Mouse (Mus musculus) heart, postnatal 10 days (tissue): ENCODE data around the gene Zfp507. TPM values are rescaled to one million over a fixed set of nuclear protein-coding genes. Genes with fewer than 3 reads are reported as not detected.
A peak's percentile ranks its signal among the peaks of the same experiment; 100 is the strongest.

ENCODE experiments used
- DNase-seq, 2 experiments: peaks; one replicate each; pipeline ENCODE4 v3.0.0; 2021
- intact Hi-C: fragments of 180-260 bp; cut with DNase I; formaldehyde crosslinking; loops from one replicate; pipeline ENCODE4 v1.15.1; 2025
- total RNA-seq, 2 experiments: library from RNA; stranded (reverse); gene quantifications; 2 replicates each; pipeline ENCODE4 v1.2.3; 2021

The Zfp507 gene
- total RNA-seq, 2 experiments from 2014 or later, result 19.4 to 21.5 TPM

DNA sequence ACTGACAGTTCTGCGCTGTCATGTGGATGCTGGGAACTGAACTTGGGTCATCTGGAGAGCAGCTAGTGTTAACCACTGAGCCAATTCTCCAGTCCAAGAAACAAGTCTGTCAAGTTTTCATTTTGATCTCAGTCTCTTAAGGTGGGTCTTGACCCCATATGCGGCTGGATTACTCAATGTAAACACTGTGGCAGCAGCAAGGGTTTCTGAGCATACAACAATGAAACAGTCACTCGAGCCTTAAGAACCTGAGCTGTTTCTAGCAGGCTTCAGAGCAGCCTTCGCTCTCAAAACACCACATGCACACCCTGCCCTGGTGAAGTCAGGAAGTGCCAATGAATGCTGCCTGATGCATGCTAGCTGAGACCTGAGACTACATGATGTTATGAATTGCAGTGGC lies 17.2 kb downstream of the Zfp507 start:
- intact Hi-C loops, result no loop called here
- DNase-seq, result no peak

DNA sequence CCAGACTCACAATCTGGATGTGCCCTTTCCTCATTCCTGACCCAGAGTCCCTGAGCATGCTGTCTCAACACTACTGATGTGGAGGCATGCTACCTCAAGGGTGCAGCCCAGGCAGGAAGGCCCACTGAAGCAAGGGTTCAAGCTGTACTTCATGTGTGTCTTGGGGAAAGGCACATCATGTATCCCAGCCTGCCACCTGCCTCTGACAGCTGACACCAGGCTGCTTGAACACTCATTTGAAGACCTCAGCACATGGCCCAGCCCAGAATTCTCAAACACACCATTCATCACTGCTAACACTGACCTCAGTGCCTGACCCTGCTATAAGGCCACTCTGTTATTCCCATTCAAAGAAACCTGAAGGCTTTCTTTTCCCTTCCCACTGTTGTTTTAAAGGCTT lies 20.6 kb downstream of the Zfp507 start:
- no peak for DNase-seq
- intact Hi-C loops, result no loop called here

DNA sequence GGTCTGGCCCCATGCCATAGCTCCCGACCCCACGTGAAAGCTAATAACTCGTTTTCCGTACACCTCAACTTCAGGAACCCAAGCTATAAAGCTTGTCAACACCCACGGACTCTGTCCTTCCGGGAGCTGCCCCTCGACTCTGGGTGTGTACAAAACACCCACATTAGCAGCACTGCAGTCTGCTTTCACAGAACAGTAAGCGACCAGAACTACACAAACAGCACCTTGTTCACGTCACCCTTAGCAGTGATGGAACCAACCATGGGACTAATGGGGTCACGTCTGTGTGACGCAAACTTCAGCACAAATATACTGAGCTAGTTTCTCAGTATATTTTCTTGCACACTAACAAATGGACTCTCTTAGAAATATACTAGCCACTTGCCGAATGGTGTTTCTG lies 28.7 kb downstream of the Zfp507 start:
- no peak for DNase-seq
- intact Hi-C loops, result no loop called here

DNA sequence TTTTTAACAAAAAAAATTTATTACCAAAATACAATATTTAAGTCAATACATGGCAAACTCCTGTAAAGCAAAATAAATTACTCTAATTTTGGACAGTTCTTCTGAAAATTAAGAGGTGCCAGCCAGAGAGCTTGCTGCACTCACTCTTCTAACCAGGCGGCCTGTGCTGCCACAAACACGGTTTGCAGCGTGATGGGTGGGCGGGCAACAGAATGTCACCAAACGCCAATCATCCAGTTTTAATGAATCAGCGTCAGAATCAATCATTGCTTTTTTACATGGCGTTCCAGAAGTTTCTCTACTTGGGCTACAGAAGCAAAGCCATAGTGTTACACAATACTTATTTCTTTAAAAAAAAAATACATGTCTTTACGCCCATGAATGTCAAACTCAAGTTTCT lies 30.5 kb downstream of the Zfp507 start:
- intact Hi-C loops, result no loop called here
- DNase-seq, result no peak

DNA sequence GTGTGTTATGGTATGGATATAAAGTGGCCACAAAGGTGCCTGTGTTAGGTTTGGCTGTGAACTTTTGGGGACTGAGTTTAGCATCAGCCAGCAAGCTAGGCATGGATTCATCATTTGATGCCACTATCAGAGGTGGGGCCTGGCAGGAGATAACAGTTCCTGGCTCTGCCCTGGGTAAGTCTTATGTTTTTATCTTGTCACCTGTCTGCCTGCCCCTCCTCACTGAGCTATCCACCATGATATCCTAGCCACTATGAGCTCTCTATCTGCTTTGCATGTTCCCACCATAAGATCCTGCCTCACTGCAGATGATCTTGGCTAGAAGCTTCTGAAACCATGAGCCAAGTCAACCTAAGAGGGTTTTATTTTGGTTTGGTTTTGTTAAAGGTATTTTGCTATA lies 31.7 kb downstream of the Zfp507 start:
- intact Hi-C loops, result no loop called here
- DNase-seq, result no peak

DNA sequence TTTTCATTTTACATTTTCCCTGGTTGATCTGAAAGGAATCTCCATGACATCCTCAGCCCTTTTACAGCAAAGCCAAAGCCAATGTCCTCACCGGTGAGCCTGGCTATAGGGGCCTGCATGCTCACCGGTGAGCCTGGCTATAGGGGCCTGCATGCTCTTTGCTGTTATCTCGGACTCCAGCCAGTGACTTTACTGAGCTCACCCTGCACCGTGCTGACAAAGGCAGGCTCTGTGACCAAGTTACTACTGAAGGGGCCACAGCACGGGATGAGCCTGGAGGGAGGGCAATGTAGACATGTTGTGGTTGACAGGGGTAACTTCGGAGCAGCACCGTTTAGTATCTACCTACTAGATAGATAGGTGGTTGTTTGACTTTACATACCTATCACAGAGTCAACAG lies 32.7 kb downstream of the Zfp507 start:
- DNase-seq, result no peak
- intact Hi-C loops, result no loop called here

DNA sequence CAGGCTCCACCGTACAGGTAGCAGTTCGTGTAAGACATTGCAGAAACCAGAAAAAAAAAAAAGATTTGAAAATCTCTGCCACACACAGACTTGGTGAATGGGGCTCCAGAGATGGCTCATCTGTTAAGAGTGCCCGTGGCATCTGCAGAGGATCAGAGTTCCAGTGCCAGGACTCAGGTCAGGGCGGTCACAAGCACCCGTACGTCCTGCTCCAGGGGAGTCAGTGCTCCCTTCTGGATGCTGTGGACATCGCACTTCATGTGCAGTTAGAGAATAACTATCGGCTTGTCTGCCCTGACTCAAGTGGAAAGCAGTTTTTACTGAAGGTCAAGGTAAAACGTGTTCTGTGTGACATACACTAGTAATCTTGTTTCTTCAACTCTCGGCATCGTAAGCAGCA lies 38.3 kb downstream of the Zfp507 start:
- DNase-seq, result no peak
- intact Hi-C loops, result no loop called here

DNA sequence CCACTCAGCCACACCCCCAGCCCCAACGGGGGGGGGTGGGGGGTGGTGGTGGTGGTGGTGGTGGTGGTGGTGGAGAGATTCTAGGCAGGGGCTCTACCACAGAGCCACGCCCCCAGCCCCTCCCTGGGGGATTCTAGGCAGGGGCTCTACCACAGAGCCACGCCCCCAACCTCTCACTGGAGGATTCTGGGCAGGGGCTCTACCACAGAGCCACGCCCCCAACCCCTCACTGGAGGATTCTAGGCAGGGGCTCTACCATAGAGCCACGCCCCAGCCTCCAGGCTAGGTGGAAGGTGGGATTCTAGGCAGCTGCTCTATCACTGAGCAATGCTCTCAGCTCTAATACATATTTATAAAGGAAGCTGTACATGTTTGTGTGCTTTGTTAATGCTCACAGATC lies 41.0 kb downstream of the Zfp507 start:
- DNase-seq, result no peak
- intact Hi-C loops, result no loop called here

DNA sequence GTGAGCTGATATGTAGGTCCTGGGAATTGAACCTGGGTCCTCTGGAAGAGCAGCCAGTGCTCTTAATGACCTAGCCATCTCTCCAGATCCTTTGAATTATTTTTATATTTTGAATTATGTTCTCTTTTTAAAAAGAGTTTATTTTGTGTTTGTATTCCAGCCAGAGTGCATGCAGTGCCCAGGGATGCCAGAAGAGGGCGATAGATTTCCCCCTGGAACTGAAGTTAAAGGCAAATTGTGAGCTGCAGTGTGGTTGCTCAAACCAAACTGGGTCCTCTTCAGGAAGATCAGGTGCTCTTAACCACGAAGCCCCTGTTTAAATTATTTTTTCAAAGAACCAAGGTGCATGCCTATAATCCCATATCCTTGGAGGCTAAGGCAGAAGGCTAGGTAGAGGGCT lies 43.2 kb downstream of the Zfp507 start:
- intact Hi-C loops, result no loop called here
- DNase-seq, result peak in 1 of 2 experiments; percentile 14

DNA sequence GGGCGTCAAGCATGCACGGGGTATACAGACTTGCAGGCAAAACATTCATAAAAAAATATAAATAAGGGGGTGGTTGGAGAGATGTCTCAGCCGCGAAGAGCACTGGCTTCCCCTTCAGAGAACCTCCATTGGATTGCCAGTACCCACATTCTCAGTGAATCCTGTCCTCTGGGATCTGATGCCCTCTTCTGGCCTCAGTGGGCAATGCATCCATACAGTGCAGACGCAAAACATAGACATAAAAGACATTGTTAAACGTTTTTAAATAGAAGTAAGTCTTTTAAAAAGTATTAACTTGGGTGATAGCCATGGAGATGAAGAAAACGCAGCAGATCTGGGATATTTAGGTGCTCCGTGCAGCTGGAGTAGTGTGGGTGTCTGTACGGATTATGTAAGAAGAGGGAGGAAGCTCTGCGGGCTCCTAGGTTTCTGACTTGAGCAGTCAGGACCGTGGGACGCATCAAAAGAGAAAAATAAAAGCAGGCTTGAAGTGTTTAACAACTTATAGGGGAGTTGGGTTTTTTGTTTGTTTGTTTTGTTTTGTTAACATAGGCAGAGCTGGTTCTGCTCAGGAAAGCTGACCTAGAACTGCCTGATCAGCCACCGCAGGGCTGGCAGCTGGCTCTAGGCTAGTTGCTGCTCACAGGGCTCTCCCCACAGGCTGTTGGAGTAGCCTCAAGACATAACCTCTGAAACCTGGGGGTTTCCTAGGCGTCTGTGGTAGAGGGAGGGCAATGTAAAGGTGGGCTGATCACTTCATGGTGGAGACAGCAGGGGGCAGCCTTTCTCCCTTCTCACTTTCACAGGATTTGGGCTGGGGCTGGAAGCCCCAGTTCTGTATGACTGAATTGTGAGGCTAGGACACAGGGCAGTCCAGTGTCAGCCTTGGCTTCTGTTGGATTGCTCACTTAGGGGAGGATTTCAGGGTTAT lies 46.0 kb downstream of the Zfp507 start:
- intact Hi-C loops, result no loop called here
- DNase-seq, result peak in 1 of 2 experiments; percentile 11

DNA sequence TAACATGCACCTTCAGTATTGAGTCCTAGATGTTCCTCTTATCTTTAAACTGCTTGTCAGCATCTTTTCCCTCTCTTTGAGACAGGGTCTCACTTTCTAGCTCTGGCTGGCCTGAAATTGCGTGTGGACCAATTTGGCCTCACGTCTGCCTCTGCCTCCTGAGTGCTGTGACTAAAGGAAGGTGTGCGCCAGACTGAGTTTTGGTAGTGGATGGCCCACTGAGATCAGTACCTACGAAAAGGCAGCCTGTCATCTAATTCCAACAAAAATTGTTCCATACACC lies 48.0 kb downstream of the Zfp507 start:
- intact Hi-C loops, result no loop called here
- no peak for DNase-seq

DNA sequence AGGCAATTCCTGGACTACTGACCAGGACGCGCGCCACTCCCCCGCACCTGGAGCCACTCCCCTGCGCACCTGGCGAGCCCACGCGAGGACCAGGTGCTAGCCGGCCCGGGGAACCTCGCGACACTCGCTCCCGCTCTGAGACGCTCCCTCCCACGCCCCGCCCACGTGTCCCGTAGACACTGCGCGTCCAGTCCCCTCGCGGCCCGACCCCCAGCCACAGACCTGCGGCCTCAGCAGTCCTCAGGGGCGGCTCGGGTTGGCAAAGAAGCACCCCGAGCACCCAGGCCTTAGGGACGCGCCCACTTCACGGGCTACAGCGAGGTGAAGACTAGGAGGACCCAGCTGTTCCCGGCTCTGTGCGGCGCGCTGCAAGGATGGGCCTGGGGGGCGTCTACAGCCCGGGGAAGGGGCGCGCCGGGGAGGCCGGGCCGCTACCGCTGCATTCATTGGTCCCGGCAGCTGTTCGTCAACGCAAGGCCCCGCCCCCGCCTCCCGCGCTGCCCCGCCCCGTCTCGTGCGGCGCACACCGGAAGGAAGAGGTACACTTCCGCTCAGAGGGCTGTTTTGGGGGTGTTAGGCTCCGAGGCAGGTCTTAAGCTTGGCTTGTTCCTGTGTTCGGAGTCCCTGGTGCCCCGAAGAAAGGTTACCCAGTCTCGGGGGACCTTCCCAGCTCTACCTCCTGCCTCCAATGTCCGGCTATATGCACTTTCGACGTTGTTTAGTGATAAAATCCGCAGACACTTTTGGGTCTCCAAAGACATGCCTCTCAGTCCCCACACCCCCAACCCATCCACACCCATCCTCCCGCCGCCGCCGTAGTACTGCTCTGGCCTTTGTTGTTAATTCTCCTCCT lies 48.5 kb downstream of the Zfp507 start, which contains the start of gene Dpy19l3:
Gene Dpy19l3, minus strand, starts transcription at position 422 of the 853 bp plus-strand sequence.
- peak; percentile 89 to 91 for DNase-seq
- intact Hi-C loops, result no loop called here

DNA sequence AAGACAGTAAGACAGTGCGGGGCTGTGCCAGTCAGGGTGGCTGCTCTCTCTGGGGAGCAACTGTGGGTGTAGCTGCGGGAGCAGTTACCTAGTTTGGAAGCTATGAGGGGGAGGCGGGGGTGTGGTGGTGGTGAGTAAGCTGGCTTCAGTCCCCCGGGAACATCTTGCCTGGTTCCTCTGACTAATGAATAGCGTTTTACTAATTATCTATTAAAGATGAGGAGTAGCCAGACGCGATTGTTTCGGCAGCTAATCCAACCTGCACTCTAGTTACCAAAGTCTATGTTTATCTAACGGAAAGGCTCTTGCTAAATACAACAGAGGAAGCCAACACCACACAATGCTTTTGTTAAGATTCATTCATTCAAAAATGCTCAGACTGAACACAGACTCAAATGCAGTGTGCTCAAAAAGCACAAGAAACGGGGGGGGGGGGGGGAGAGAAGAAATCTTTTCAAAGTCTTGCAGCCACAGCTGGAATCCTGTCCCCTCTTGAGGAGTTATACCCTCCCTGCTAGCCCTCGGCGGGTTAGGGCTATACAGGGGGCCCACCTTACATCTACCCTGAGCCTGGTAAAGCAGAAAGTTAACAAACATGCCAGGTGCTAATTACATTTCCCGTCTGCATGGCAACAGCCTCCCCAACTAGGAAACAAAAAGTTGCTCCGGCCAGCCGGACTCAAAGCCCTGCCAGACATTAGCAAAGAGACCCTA lies 49.3 kb downstream of the Zfp507 start:
- intact Hi-C loops, result no loop called here
- no peak for DNase-seq

DNA sequence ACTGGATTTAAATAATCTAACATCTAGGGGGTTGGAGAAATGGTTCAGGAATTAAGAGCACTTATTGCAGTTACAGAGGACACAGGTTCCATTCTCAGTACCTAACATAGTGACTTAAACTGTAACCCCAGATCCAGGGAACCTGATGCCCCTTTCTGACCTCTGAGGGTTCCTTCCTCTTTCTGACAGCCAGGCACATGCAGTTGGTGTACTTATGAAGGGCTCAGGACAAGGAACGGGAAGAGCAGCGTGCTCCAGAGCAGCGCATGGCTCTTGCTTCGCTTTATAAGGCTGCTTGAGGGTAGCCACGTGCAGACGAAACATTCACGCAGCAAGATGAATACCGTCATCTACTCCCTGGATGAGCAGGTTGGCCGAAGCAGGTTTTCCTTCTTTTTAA lies 51.9 kb downstream of the Zfp507 start:
- no peak for DNase-seq
- intact Hi-C loops, result no loop called here

DNA sequence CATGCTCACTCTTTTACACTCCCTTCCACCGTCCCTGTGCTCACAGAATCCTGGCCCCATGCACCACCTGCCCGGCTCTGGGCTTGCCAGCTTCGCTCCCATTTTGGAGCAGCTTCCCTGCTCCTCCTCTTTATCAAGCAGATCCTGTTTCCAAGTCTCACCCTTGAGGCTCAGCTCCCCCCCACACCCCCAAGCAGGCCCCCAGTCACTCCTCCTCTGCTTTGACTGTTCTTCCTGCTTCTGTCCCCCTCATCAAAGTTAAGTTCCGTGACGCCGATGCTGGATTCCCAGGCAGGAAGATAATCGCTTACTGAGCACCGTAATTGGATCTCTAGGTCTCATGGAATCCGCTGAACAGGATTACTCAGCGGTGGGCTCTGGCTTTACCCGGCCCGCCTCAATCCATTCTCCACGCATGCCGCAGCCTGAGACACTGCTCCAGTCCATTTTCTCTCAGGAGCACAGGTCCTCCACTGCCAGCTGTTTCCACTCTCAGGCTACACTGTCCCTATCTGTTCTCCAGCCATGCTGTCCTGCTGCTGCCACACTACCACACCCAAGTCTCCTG lies 55.3 kb downstream of the Zfp507 start:
- intact Hi-C loops, result loop anchor here (5.0 kb wide), 1 partner anchor 60 kb away; no protein-coding TSS in a partner anchor
- no peak for DNase-seq

DNA sequence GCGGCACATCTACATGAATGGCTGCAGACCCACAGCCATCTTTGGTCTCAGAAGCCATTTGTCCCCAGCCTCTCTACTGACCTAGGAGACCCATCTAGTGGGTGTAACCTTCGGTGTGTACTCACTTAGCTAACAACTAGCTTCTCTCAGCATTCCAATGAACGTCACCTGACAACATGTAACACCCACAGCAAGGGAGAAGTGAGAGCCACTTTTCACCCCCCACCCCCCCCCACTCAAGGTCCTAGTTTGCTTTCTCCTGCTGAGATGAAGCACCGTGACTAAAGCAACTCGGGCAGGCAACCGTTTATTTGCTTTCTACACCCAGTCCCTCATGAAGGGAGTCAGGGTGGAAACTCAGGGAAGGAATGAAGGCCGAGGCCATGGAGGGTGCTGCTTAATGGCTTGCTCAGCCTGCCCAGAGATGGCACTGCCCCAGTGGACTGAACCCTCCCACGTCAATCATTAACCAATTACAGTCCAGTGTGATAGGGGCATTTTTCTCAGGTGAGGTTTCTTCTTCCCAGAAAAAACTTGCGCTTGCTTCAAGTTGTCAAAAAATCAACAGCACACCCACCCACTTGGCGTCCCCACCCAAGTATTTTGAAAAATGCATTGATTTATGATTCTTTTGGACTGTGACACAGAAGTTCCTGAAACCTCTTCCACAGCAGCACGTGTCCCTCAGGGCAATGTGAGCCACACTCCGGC lies 56.0 kb downstream of the Zfp507 start:
- intact Hi-C loops, result loop anchor here (5.0 kb wide), 1 partner anchor 60 kb away; no protein-coding TSS in a partner anchor
- DNase-seq, result no peak

DNA sequence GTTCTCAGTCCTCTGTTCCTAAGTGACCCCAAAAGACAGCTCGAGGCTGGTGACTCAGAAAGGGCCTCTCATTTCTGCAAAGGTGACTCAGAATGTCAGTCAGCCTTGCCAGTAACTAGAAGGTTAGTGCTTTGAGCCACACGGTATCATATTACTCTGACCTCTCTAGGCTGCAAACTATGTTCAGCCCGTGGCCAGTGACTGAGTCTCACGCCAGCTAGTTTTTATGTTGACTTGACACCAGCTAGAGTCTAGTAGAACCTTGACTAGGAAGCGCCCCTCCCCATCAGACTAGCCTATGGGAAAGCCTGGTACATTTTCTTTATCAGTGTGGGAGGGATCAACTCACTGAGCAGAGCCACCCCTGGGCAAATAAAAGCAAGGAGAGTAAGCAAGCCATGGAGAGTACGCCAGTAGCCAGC lies 57.5 kb downstream of the Zfp507 start:
- no peak for DNase-seq
- intact Hi-C loops, result loop anchor here (5.0 kb wide), 1 partner anchor 58 kb away; no protein-coding TSS in a partner anchor

DNA sequence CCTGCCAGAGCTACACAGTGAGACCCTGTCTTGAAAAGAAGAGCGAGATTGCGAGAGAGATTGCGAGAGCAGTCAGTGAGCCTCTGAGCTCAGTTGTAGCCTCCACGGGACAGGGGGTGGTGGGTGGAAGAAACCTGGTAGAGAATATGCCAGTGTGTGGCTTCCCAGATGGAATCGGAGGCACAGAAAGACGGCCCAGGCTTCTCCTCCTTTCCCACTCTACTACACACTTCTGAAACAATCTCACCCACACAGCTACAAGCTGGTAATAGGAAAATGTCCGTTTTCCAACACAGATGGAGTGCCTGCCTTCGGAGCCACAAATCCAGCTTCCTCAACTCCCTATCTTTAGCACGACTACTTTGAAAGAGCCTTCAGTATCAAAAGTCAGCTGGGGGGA lies 58.0 kb downstream of the Zfp507 start:
- intact Hi-C loops, result loop anchor here (5.0 kb wide), 1 partner anchor 57 kb away; no protein-coding TSS in a partner anchor
- DNase-seq, result no peak

DNA sequence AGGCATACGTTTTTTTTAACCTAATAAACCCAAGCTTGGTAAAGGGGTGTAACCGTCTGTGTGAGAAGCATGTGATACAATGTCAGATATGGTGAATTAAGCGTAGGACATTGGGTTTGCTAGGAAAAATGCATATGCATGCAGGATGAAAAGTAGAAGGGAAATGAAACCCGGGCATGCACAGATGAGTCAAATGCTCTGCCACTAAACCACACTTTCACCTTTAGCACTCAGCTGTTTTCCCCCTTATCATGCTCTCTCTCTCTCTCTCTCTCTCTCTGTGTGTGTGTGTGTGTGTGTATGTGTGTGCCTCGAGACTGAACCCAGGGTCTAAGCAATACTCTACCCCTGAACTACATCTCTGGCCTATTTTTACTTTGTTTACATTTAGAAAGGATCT lies 60.5 kb downstream of the Zfp507 start:
- intact Hi-C loops, result no loop called here
- no peak for DNase-seq

DNA sequence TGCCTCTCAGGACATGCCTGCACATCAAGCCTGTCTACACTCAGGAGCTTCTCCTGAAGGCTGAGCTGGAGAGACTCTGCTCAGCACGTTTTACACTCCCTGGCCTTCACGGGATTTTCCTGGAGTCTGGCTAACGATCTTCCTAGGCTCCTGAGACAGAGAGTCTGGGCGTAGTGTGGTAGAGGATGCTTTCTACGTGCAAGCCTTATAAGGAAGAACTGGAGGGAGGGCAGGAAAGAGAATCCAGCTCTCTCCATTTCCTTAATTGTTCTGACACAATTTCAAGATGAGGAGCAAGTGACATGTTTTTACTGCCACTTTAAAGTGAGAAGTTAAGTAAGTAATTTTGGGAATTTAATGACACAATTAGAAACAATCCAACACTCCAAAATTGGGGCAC lies 60.9 kb downstream of the Zfp507 start:
- no peak for DNase-seq
- intact Hi-C loops, result no loop called here
